Mouse (Mus musculus): Measurements from ENCODE around the gene Itgb2l.
A peak's percentile ranks its signal among the peaks of the same experiment; 100 is the strongest.
"Not testable (repeated sequence)": the region's sequence is repeated elsewhere in the genome, so short reads cannot be mapped to it uniquely, and the experiment has no call there.

The Itgb2l gene

GRCm38 (mm10) chr16:96443468-96443867, at the start of gene Itgb2l:
Gene Itgb2l (minus strand): TSS chr16:96443619.
- no peak for DNase-seq

GRCm38 (mm10) chr16:96491530-96491929, 48.1 kb upstream of the Itgb2l start:
- peak in 1 of 2 experiments; percentile 45 for DNase-seq

- DNase-seq: no peak
Observed at GRCm38 (mm10) chr16:96488038-96488437, 44.6 kb upstream of the Itgb2l start.

- no peak for DNase-seq
Observed at GRCm38 (mm10) chr16:96487007-96487684, 43.7 kb upstream of the Itgb2l start.

GRCm38 (mm10) chr16:96481791-96482190, 38.4 kb upstream of the Itgb2l start:
- peak; percentile 56 to 62 for DNase-seq

GRCm38 (mm10) chr16:96474185-96474584, 30.8 kb upstream of the Itgb2l start:
- DNase-seq: no peak

GRCm38 (mm10) chr16:96472816-96473215, 29.4 kb upstream of the Itgb2l start:
- DNase-seq: peak in 1 of 2 experiments; percentile 47

- DNase-seq: peak in 1 of 2 experiments; percentile 19
Observed at GRCm38 (mm10) chr16:96472361-96472760, 28.9 kb upstream of the Itgb2l start.

- peak; percentile 52 to 57 for DNase-seq
Observed at GRCm38 (mm10) chr16:96469640-96470039, 26.2 kb upstream of the Itgb2l start.

- peak; percentile 92 to 94 for DNase-seq
Observed at GRCm38 (mm10) chr16:96468698-96469097, 25.3 kb upstream of the Itgb2l start.

GRCm38 (mm10) chr16:96468011-96468410, 24.6 kb upstream of the Itgb2l start:
- DNase-seq: peak; percentile 26 to 41

- DNase-seq: peak; percentile 96 to 97
Observed at GRCm38 (mm10) chr16:96467445-96467844, 24.0 kb upstream of the Itgb2l start, which contains the start of gene Pcp4. Gene Pcp4 (plus strand): TSS chr16:96467606.

- peak; percentile 58 to 73 for DNase-seq
Observed at GRCm38 (mm10) chr16:96460788-96461187, 17.4 kb upstream of the Itgb2l start.

GRCm38 (mm10) chr16:96459356-96459755, 15.9 kb upstream of the Itgb2l start:
- no peak for DNase-seq

- peak; percentile 53 to 70 for DNase-seq
Observed at GRCm38 (mm10) chr16:96457612-96458011, 14.2 kb upstream of the Itgb2l start.

- DNase-seq: no peak
Observed at GRCm38 (mm10) chr16:96454086-96454485, 10.7 kb upstream of the Itgb2l start.

- not testable (repeated sequence) for DNase-seq
Observed at GRCm38 (mm10) chr16:96450871-96451270, 7.5 kb upstream of the Itgb2l start.

GRCm38 (mm10) chr16:96441826-96442225, 1.6 kb downstream of the Itgb2l start:
- peak in 1 of 2 experiments; percentile 29 for DNase-seq

- DNase-seq: no peak
Observed at GRCm38 (mm10) chr16:96440871-96441270, 2.5 kb downstream of the Itgb2l start.

- no peak for DNase-seq
Observed at GRCm38 (mm10) chr16:96439682-96440081, 3.7 kb downstream of the Itgb2l start.

GRCm38 (mm10) chr16:96438946-96439345, 4.5 kb downstream of the Itgb2l start:
- no peak for DNase-seq

- no peak for DNase-seq
Observed at GRCm38 (mm10) chr16:96434024-96434785, 9.2 kb downstream of the Itgb2l start.

- DNase-seq: no peak
Observed at GRCm38 (mm10) chr16:96433266-96433665, 10.2 kb downstream of the Itgb2l start.

- peak in 1 of 2 experiments; percentile 31 for DNase-seq
Observed at GRCm38 (mm10) chr16:96429046-96429445, 14.4 kb downstream of the Itgb2l start.

All from cerebellum, postnatal 10 days (tissue).